Mouse (Mus musculus) erythroid progenitor cell, adult 5-6 weeks (primary cell): Measurements from ENCODE around the gene Ntng1. TPM values are rescaled to one million over a fixed set of nuclear protein-coding genes. Genes with fewer than 3 reads are reported as not detected.

Experiments
- ATAC-seq: replicated peaks from 2 replicates; pipeline ENCODE4 v1.8.0; 2016; ENCODE audit warnings: moderate number of reproducible peaks, mild to moderate bottlenecking, moderate TSS enrichment, inconsistent platforms; ENCODE audit not compliant: poor library complexity, low FRiP score, severe bottlenecking
- total RNA-seq, 2 experiments: library from RNA; stranded (forward) in 1 of 2; stranded (reverse) in 1 of 2; fragments of 150-400 nt in 1 of 2; fragments of 186-747, 209-891 nt in 1 of 2; gene quantifications; 2 replicates each; pipeline versions ENCODE4 v1.2.3 to v1.2.4; 2015 to 2017; ENCODE audit warnings: low replicate concordance in 2 of 2

The Ntng1 gene
- total RNA-seq, 2 experiments from 2014 or later: not detected

GRCm38 (mm10) chr3:109942960-109943359, 200.9 kb downstream of the Ntng1 start:
- ATAC-seq: no peak

GRCm38 (mm10) chr3:109937634-109938033, 206.2 kb downstream of the Ntng1 start:
- ATAC-seq: no peak

GRCm38 (mm10) chr3:109936275-109936674, 207.5 kb downstream of the Ntng1 start:
- no peak for ATAC-seq

GRCm38 (mm10) chr3:109932261-109932660, 211.6 kb downstream of the Ntng1 start:
- ATAC-seq: no peak

DNA sequence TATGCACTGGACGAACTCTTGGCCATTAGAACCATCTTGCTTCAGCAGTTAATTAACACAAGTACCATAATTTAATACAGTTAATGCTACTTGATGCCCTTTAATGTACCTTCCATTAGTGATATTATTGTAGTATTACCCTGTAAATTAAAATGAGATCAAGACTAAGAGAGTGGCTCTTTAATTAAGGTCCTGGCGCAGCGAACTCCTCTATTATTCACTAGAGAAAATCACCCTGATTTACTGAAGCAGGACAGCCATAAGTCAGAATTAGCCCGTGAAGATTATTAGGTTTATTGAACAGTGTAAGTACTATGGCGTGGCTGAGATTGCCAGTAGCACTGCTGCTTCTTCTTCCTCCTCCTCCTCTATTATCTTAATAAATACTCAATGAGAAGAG, 212.8 kb downstream of the Ntng1 start:
- ATAC-seq: no peak

- ATAC-seq: no peak
Observed at GRCm38 (mm10) chr3:109923788-109924187, 220.0 kb downstream of the Ntng1 start.

GRCm38 (mm10) chr3:109918996-109919395, 224.8 kb downstream of the Ntng1 start:
- no peak for ATAC-seq

GRCm38 (mm10) chr3:109917926-109918694, 225.7 kb downstream of the Ntng1 start:
- no peak for ATAC-seq

DNA sequence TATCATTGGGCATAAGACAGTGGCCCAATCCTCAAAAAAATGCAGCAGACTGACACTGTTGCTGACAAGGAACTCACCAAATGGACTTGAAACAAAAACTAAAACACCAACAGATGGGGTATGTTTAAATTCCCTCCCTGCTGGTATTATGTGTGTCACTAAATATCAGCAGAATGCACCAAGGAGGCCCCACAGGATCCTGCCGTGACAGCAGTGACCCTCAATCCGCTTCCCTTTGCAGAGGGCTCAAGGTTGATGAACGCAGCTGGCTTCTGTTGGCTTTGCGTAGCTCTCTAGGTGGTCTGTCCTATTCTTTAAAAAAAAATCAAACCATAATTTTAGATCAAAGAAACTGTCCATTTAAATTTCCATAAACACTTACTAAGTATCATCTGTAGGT, 226.7 kb downstream of the Ntng1 start:
- ATAC-seq: no peak

- ATAC-seq: no peak
Observed at GRCm38 (mm10) chr3:109914226-109914625, 229.6 kb downstream of the Ntng1 start.

DNA sequence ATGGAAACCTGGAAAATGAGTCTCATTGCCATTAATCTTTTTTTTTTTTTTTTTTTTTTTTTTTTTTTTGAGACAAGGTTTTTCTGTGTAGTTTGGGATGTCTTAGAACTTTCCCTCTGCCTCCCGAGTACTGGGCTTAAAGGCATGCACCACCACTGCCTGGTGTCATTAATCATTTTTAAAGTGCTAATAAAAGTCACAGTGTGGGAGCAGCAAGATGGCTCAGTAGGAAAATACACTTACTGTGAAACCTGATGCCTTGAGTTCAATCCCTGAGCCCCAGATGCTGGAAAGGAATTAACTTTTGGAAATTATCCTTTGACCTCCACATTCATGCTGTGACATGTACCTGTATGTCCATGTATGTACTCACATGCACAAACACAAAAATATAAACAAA, 253.2 kb downstream of the Ntng1 start:
- ATAC-seq: no peak

DNA sequence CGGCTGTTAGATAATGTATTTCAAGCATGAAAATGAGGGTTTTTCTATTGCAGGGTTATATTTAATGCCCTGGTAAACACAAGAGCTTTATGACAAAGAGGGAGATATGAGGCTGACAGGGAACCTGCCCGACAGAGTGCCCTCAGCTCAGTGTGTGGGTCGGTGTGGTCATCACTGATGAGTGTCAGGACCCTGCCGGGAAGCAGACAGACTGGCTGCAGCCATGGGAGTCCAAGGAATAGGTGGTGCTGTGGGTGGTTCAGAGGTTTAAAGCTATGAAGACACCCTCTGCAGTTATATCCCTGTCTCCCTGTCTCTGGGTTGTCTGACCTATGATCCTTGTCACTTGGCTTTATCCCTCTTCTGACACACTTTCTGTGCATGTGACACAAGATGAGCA, 258.1 kb downstream of the Ntng1 start:
- no peak for ATAC-seq

- no peak for ATAC-seq
Observed at GRCm38 (mm10) chr3:109879061-109879460, 264.8 kb downstream of the Ntng1 start.

DNA sequence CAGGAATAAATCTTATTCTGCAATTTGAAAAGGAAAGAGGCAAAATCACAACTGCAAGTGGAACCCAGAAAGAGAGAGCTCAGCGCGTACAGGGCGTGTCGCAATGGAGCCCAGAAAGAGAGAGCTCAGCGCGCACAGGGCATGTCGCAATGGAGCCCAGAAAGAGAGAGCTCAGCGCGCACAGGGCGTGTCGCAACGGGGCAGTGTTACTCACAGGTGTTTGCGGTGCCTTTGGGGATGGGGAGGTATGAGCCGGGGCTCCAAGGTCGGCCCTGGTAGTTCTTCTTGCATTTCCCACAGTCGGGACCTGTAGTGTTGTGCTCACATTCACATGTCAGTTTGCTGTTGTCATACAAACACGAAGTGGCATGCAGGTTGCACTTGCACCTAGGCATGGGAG, 271.8 kb downstream of the Ntng1 start:
- no peak for ATAC-seq

DNA sequence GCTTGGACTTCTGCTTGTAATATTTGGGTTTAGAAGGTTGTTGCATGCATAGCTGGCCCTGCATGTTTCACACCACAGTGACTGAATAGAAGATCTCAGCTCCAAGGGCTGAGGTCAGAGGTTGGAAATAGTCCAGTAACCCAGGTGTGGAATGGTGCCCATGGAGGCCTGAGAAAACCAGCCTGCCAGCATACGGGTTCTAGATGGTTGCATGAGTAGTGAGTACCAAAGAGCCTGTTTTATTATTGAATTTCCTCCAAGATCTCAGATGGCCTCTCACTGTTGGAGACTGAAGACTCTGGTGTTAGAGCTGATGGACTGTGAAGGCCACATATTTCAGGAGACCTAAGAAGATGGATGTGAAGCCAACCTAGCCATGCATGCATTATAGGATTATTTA, 285.5 kb downstream of the Ntng1 start:
- no peak for ATAC-seq

DNA sequence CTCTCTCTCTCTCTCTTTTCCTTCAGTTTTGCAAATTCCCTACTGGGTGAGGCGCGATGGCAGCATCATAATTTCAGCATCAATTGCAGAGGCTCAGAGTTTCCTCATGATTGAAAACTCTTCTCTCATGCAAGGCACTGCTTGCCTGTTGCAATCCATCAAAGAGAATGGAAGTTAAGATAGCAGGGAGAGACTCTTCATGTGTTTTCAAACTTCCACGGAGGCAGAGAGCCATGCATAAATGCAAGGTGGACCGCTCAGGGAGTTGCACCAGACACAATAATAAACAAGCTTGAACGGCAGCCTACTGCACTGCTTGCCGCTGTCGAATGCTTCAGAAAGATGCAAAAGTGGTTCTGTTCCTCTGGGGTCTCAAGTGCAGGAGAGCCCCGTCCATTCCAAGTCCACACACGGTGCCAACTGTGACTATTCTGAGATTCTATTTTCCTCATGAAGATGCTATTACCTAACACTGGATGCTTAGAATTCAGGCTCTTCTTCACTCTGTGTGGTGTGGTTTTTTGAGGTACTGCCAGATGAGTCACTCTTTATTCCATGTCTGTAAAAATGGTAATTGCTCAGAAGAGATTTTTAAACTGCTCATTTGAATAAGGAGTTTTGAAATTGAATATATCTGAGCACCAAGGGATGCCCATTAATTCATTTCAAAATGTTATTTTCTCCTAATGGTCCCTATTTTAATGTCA, 289.2 kb downstream of the Ntng1 start:
- no peak for ATAC-seq

GRCm38 (mm10) chr3:109846660-109847059, 297.2 kb downstream of the Ntng1 start:
- no peak for ATAC-seq

- ATAC-seq: no peak
Observed at GRCm38 (mm10) chr3:109825806-109826205, 318.0 kb downstream of the Ntng1 start.

DNA sequence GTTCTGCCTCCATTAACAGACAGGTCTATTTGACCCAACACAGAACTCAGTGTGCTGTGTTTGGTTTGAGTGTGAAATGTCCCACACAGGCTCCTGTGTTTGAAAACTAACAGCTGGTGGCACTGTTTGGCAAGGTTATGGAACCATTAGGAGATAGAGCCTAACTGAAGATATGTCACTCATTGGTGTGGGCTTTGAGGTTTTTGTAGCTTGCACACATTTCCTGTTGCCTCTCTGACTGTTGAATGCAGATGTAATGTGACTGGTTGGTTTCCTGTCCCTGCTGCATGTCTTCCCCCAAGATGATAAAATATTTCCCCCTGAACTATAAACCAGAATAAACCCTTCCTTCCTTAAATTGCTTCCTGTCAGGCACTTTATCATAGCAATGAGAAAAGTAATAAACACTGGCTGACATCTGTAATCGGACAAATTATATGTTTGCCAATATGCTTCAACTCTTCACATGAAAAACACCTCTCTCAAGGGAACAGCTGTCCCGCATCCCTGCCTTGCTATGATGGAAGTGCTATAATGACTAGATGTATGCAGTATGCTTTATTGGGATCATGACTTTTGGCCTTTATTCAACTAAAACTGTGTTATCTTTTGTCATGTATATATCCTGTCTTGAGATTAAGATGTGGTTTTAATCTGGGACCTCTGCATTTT, 320.9 kb downstream of the Ntng1 start:
- no peak for ATAC-seq

DNA sequence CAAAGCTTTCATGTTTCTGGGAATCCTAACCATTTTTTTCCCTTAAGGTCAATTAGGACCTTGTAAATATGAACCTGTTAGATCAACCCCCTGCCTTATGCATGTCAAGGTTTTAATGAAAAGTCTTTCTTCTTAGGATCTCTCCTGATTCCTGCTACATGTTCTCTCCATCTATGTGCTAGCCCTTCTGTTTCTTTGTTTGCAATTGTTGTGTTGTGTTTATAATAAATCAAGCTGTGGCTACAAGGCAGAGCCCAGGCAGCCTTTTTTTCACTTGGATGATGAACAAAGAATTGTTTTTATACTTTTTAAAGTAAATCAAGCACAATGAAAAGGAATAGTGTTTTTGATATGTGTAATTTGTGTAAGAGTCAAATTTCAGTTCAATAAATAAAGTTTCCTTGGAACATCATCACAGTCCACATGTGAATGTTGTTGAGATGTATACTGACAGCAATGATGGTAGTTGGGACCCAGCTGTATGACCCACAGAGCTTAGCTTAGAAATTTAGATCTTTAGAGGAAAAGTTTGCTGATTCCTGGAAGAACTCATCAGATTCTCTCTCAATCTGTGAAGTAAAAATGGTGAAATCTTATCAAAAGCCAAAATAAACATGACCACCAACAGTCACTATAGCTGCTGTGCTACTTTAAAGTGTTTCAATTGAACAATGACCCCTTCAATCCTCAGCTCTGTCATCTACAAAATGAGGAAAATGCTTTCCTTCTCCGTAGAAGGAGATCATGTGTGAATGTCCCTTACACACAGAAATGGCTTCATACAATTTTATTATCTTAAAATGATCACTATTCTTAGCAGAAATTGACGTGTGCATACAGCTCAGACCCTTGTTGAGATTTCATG, 324.8 kb downstream of the Ntng1 start:
- no peak for ATAC-seq
